Mouse (Mus musculus) ES-Bruce4 (cell line): ENCODE data around the gene Dusp16.

Experiments used
- CTCF ChIP-seq: IDR thresholded peaks from one replicate; pipeline ENCODE4 v1.8.1; 2011; ENCODE audit warnings: low read depth, low read length
- EP300 ChIP-seq: IDR thresholded peaks from 2 replicates; pipeline ENCODE4 v1.6.1; 2011; ENCODE audit warnings: low read depth, low read length; ENCODE audit not compliant: insufficient read depth
- POLR2A ChIP-seq: IDR thresholded peaks from one replicate; pipeline ENCODE4 v1.8.1; 2011; ENCODE audit warnings: low read length; ENCODE audit not compliant: insufficient read depth

- TF ChIP-seq EP300, result no peak
- TF ChIP-seq POLR2A, result no peak
- no peak for TF ChIP-seq CTCF
Measured at GRCm38 (mm10) chr6:134694988-134695387, 97.4 kb downstream of the Dusp16 start.
